Mouse (Mus musculus): Measurements from ENCODE around the gene Slc2a13.

- TF ChIP-seq CTCF (IDR thresholded peaks at IDR 0.05; ENCODE audit: low read depth, low read length) (no peak), POLR2A (IDR thresholded peaks at IDR 0.05; ENCODE audit: borderline replicate concordance, low read depth, low read length) (no peak)
These were observed 70.8 kb downstream of the Slc2a13 start for GRCm38 (mm10) chr15:91502235-91502634.
